Mouse (Mus musculus) kidney, embryonic 16.5 days (tissue): ENCODE results near the gene Pomgnt2. TPM values are rescaled to one million over a fixed set of nuclear protein-coding genes. Genes with fewer than 3 reads are reported as not detected.

Experiments
- ATAC-seq: fragments of 200-750 bp; cut with Nextera tagmentation; 2 replicates; pipeline ENCODE4 v1.8.0; 2017; ENCODE audit warnings: moderate TSS enrichment; ENCODE audit not compliant: low FRiP score, low TSS enrichment
- H3K27ac ChIP-seq: fragments of 300-500 bp; sonication (generic); 2 replicates; pipeline ENCODE4 v1.5.1; 2014; ENCODE audit warnings: low read length
- H3K27me3 ChIP-seq: fragments of 300-500 bp; sonication (generic); 2 replicates; pipeline ENCODE4 v1.6.1; 2014; ENCODE audit warnings: low read length, control low read depth, mixed read lengths; ENCODE audit not compliant: insufficient read depth
- H3K36me3 ChIP-seq: fragments of 300-500 bp; sonication (generic); 2 replicates; pipeline ENCODE4 v1.6.1; 2014; ENCODE audit warnings: low read length, control low read depth, mixed read lengths; ENCODE audit not compliant: insufficient read depth
- H3K4me1 ChIP-seq: fragments of 300-500 bp; sonication (generic); 2 replicates; pipeline ENCODE4 v1.6.1; 2014; ENCODE audit warnings: low read length, control low read depth, mixed read lengths; ENCODE audit not compliant: insufficient read depth
- H3K4me2 ChIP-seq: fragments of 300-500 bp; sonication (generic); replicated peaks from 2 replicates; pipeline ENCODE4 v1.6.1; 2014; ENCODE audit warnings: low read depth, low read length
- H3K4me3 ChIP-seq: fragments of 300-500 bp; sonication (generic); 2 replicates; pipeline ENCODE4 v1.5.1; 2014; ENCODE audit warnings: mild to moderate bottlenecking, low read length
- H3K9ac ChIP-seq: fragments of 300-500 bp; sonication (generic); replicated peaks from 2 replicates; pipeline ENCODE4 v1.6.1; 2014; ENCODE audit warnings: low read length
- H3K9me3 ChIP-seq: fragments of 300-500 bp; sonication (generic); 2 replicates; pipeline ENCODE4 v1.6.1; 2016; ENCODE audit warnings: low read length, control low read depth
- WGBS: fragments of 180-500 bp; shearing (Covaris S2); extraction: QIAGEN DNeasy Blood & Tissue Kit; methylation state at CpG from one replicate; pipeline ENCODE4 v1.1.7; 2014; 5-methylcytosine and 5-hydroxymethylcytosine counted together
- polyA plus RNA-seq: library from polyadenylated mRNA; unstranded; fragments of >200 nt; fragmentation: Nextera tagmentation; extraction: Ambion mirVana; gene quantifications from 2 replicates; pipeline ENCODE4 v1.2.1, GENCODE M21; 2015

Pomgnt2 gene
- polyA plus RNA-seq, 1 experiment from 2014 or later = 19.9 TPM

GRCm38 (mm10) chr9:121952596-121952995 is 44.3 kb downstream of the Pomgnt2 start:
- Histone ChIP-seq H3K4me2 (no peak overlapping the region), H3K27me3 (no peaks in the 10 kb centered on the region), H3K27ac (no peak overlapping the region), H3K4me1 (peaks cover 12% of the 10 kb centered on the region), H3K36me3 (no peaks in the 10 kb centered on the region), H3K9me3 (no peaks in the 10 kb centered on the region), H3K9ac (no peak overlapping the region), H3K4me3 (no peak overlapping the region)
- no peak for ATAC-seq
- WGBS = 88% methylated on average over 6 of the region's 6 CpGs

- Histone ChIP-seq H3K9me3 (no peaks in the 10 kb centered on the region), H3K27me3 (no peaks in the 10 kb centered on the region), H3K4me3 (peak overlapping the region; percentile 31), H3K27ac (peak overlapping the region; percentile 62; the same call in 1 of the 2 replicates), H3K4me2 (peak overlapping the region; percentile 55), H3K9ac (peak overlapping the region; percentile 60), H3K4me1 (peaks cover 12% of the 10 kb centered on the region), H3K36me3 (no peaks in the 10 kb centered on the region)
- 39% methylated on average over 4 of the region's 4 CpGs for WGBS
- ATAC-seq = no peak
Observed at GRCm38 (mm10) chr9:121951114-121951423, 45.8 kb downstream of the Pomgnt2 start.

GRCm38 (mm10) chr9:121950418-121951113 is 46.3 kb downstream of the Pomgnt2 start, which contains the start of gene Fam198a:
Gene Fam198a (plus strand): TSS chr9:121950988.
- ATAC-seq = peak; percentile 93
- Histone ChIP-seq H3K27me3 (no peaks in the 10 kb centered on the region), H3K4me1 (peaks cover 12% of the 10 kb centered on the region), H3K9ac (peak within 1 kb of the TSS; percentile 60), H3K4me3 (peak within 1 kb of the TSS; percentile 31), H3K36me3 (no peaks in the 10 kb centered on the region), H3K9me3 (no peaks in the 10 kb centered on the region), H3K27ac (peak within 1 kb of the TSS; percentile 62), H3K4me2 (peak within 1 kb of the TSS; percentile 55)
- 7% methylated on average over 14 of the region's 14 CpGs for WGBS

- Histone ChIP-seq H3K4me2 (no peak overlapping the region), H3K27ac (no peak overlapping the region), H3K9me3 (no peaks in the 10 kb centered on the region), H3K9ac (no peak overlapping the region), H3K4me3 (no peak overlapping the region), H3K27me3 (no peaks in the 10 kb centered on the region), H3K36me3 (no peaks in the 10 kb centered on the region), H3K4me1 (peaks cover 12% of the 10 kb centered on the region)
- no peak for ATAC-seq
- 74% methylated on average over 4 of the region's 4 CpGs for WGBS
Observed at GRCm38 (mm10) chr9:121948431-121948830, 48.5 kb downstream of the Pomgnt2 start.

GRCm38 (mm10) chr9:121947784-121948183 is 49.1 kb downstream of the Pomgnt2 start:
- Histone ChIP-seq H3K4me2 (no peak overlapping the region), H3K9ac (no peak overlapping the region), H3K36me3 (no peaks in the 10 kb centered on the region), H3K4me3 (no peak overlapping the region), H3K4me1 (peaks cover 12% of the 10 kb centered on the region), H3K27me3 (no peaks in the 10 kb centered on the region), H3K9me3 (no peaks in the 10 kb centered on the region), H3K27ac (no peak overlapping the region)
- no peak for ATAC-seq
- 5% methylated on average over 4 of the region's 4 CpGs for WGBS

- 78% methylated on average over 3 of the region's 3 CpGs for WGBS
- H3K4me2 ChIP-seq = no peak overlapping the region
- 0 out of 2 replicates have a peak, but pooled peaks cover 2% of the 10 kb centered on the region for H3K36me3 ChIP-seq
- no peaks in the 10 kb centered on the region for H3K4me1 ChIP-seq
- no peak overlapping the region for H3K27ac ChIP-seq
- H3K4me3 ChIP-seq = no peak overlapping the region
- no peaks in the 10 kb centered on the region for H3K27me3 ChIP-seq
- no peak overlapping the region for H3K9ac ChIP-seq
- H3K9me3 ChIP-seq = no peaks in the 10 kb centered on the region
- no peak for ATAC-seq
Observed at GRCm38 (mm10) chr9:121943628-121944027, 53.3 kb downstream of the Pomgnt2 start.

- Histone ChIP-seq H3K27me3 (no peaks in the 10 kb centered on the region), H3K36me3 (0 out of 2 replicates have a peak, but pooled peaks cover 2% of the 10 kb centered on the region), H3K4me1 (no peaks in the 10 kb centered on the region), H3K4me3 (no peak overlapping the region), H3K27ac (no peak overlapping the region), H3K9me3 (no peaks in the 10 kb centered on the region), H3K9ac (no peak overlapping the region), H3K4me2 (no peak overlapping the region)
- WGBS = 76% methylated on average over 3 of the region's 3 CpGs
- no peak for ATAC-seq
Observed at GRCm38 (mm10) chr9:121943005-121943404, 53.9 kb downstream of the Pomgnt2 start.

GRCm38 (mm10) chr9:121937944-121938355 is 59.0 kb downstream of the Pomgnt2 start:
- WGBS = 53% methylated on average over 21 of the region's 21 CpGs
- peak overlapping the region; percentile 53 for H3K4me3 ChIP-seq
- H3K9me3 ChIP-seq = no peaks in the 10 kb centered on the region
- no peaks in the 10 kb centered on the region for H3K4me1 ChIP-seq
- peak overlapping the region; percentile 65 for H3K9ac ChIP-seq
- H3K4me2 ChIP-seq = peak overlapping the region; percentile 52
- no peak overlapping the region for H3K27ac ChIP-seq
- ATAC-seq = peak; percentile 76
- H3K36me3 ChIP-seq = 0 out of 2 replicates have a peak, but pooled peaks cover 2% of the 10 kb centered on the region
- H3K27me3 ChIP-seq = no peaks in the 10 kb centered on the region

- Histone ChIP-seq H3K27me3 (no peaks in the 10 kb centered on the region), H3K4me3 (peak overlapping the region; percentile 53), H3K4me2 (peak overlapping the region; percentile 52), H3K27ac (no peak overlapping the region), H3K36me3 (0 out of 2 replicates have a peak, but pooled peaks cover 2% of the 10 kb centered on the region), H3K4me1 (no peaks in the 10 kb centered on the region), H3K9me3 (no peaks in the 10 kb centered on the region), H3K9ac (0 out of 2 replicates have a peak overlapping the region, but pooled peaks have one; percentile 50)
- WGBS = 51% methylated on average over 6 of the region's 6 CpGs
- ATAC-seq = peak; percentile 46; the same call in 1 of the 2 replicates
Observed at GRCm38 (mm10) chr9:121937451-121937864, 59.5 kb downstream of the Pomgnt2 start.

GRCm38 (mm10) chr9:121936952-121937351 is 60.0 kb downstream of the Pomgnt2 start:
- Histone ChIP-seq H3K4me2 (no peak overlapping the region), H3K9me3 (no peaks in the 10 kb centered on the region), H3K27ac (no peak overlapping the region), H3K9ac (no peak overlapping the region), H3K4me1 (no peaks in the 10 kb centered on the region), H3K4me3 (no peak overlapping the region), H3K27me3 (no peaks in the 10 kb centered on the region), H3K36me3 (0 out of 2 replicates have a peak, but pooled peaks cover 2% of the 10 kb centered on the region)
- ATAC-seq = no peak; the same call in 1 of the 2 replicates
- 87% methylated on average over 1 of the region's 1 CpGs for WGBS
